Mouse (Mus musculus) C2C12 (cell line): ENCODE data around the gene Rbms3.

ENCODE experiments used
- CTCF ChIP-seq: IDR thresholded peaks from one replicate; pipeline ENCODE4 v1.5.1; 2011; ENCODE audit not compliant: control insufficient read depth, insufficient read depth, insufficient read length
- MYOG ChIP-seq: IDR thresholded peaks from one replicate; pipeline ENCODE4 v1.6.1; 2011; ENCODE audit not compliant: control insufficient read depth, insufficient read length; ENCODE audit errors: extremely low read depth

GRCm38 (mm10) chr9:117088309-117088708, 541.4 kb downstream of the Rbms3 start:
- TF ChIP-seq MYOG, result no peak
- no peak for TF ChIP-seq CTCF
